Mouse (Mus musculus): ENCODE data around the gene Olfr372. TPM values are rescaled to one million over a fixed set of nuclear protein-coding genes. Genes with fewer than 3 reads are reported as not detected.

Olfr372 gene
- polyA plus RNA-seq (2017; shearing (Covaris generic)), result not detected

DNA sequence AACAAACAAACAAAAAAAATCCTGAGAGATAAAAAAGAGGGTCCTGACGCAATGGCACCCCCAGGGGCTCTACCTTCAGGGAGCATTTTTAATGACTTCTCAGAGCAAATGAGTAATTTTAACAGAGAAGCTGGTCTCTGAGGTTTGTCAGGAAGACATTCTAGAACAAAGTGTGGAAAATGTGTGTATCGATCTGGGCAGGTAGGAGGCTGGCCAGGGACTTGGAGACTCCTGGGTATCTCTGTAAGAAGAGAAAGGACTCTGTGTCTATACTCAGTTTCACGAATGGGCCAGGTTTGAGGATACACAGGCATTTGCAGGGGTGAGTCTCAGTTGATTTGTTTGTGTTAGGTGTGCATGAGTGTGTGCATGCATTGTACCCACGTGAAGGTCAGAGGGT is at the start of gene Olfr372:
Gene Olfr372, plus strand, starts transcription at position 301 of the 400 bp plus-strand sequence.

DNA sequence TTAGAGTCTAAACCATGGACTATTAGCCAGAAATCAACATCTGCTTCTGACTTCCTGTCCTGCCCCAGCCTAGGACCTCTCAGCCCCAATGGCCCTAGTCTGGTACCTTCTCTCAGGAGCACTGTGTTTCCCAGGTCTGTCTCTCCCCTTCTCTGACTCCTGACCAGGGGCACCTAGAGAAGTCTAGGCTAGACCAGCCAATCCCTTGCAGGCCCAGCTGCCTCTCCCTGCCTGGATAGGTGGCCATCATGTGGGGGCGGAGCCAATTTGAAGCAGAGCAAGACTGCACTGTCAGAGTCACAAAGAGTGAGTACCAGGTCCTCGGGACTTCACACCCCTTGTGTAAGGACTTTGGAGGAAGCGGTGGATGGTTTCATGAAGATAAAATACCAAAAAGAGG is 31.5 kb upstream of the Olfr372 start, which contains the start of gene Cyp4f18:
Gene Cyp4f18, minus strand, starts transcription at position 154 of the 400 bp plus-strand sequence.

GRCm38 (mm10) chr8:72082877-72083276 is 41.9 kb downstream of the Olfr372 start, which contains the start of gene Olfr373:
Olfr373 (plus strand) TSS chr8:72083177.

DNA sequence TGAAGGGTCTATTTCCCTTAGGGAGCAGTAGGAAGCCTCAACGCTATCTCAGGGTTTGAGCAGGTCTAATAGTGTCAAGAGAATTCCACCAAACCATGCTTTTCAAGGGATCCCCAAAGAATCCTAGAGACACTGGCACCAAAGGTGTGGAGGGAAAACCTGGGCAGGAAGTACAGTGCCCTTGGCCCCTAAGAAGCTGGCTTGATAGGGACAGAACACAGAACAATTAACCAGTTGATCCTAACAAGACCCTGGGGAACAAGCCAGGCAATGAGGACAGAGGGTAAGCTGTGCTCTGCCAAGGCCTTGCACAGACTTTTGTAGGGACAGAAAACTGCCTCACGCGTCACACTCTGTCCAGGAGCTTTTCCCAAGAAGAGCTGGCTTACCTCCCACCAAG is 65.7 kb downstream of the Olfr372 start, which contains the start of gene Olfr374:
Gene Olfr374, plus strand, starts transcription at position 301 of the 400 bp plus-strand sequence.

Other genes starting within 250 kb of the Olfr372 start
- 11.2 TPM for gene Zfp709, start 159.2 kb upstream of the Olfr372 start, polyA plus RNA-seq (2017; shearing (Covaris generic))
- 7.3 TPM for gene Zfp882, start 132.6 kb upstream of the Olfr372 start, polyA plus RNA-seq (2017; shearing (Covaris generic))
- gene Zfp617, start 132.6 kb upstream of the Olfr372 start, polyA plus RNA-seq (2017; shearing (Covaris generic)), result 17.5 TPM
- 23.2 TPM for gene Zfp961, start 90.2 kb upstream of the Olfr372 start, polyA plus RNA-seq (2017; shearing (Covaris generic))
- 0.65 TPM for gene Cyp4f18, start 31.6 kb upstream of the Olfr372 start, polyA plus RNA-seq (2017; shearing (Covaris generic))
- gene Olfr373, start 42.0 kb downstream of the Olfr372 start, polyA plus RNA-seq (2017; shearing (Covaris generic)), result 0.23 TPM
- gene Olfr374, start 65.8 kb downstream of the Olfr372 start, polyA plus RNA-seq (2017; shearing (Covaris generic)), result 0.11 TPM
- gene Tpm4, start 93.8 kb downstream of the Olfr372 start, polyA plus RNA-seq (2017; shearing (Covaris generic)), result 288 TPM
- 174 TPM for gene Rab8a, start 120.0 kb downstream of the Olfr372 start, polyA plus RNA-seq (2017; shearing (Covaris generic))
- gene Hsh2d, start 148.4 kb downstream of the Olfr372 start, polyA plus RNA-seq (2017; shearing (Covaris generic)), result 36.2 TPM
- not detected for gene Cib3, start 171.6 kb downstream of the Olfr372 start, polyA plus RNA-seq (2017; shearing (Covaris generic))
- gene Gm11034, start 172.4 kb downstream of the Olfr372 start, polyA plus RNA-seq (2017; shearing (Covaris generic)), result not detected
- gene Fam32a, start 178.5 kb downstream of the Olfr372 start, polyA plus RNA-seq (2017; shearing (Covaris generic)), result 124 TPM
- gene Ap1m1, start 198.8 kb downstream of the Olfr372 start, polyA plus RNA-seq (2017; shearing (Covaris generic)), result 191 TPM